Mouse (Mus musculus) hindbrain, embryonic 14.5 days (tissue): ENCODE data around the gene Olfr324. TPM values are rescaled to one million over a fixed set of nuclear protein-coding genes. Genes with fewer than 3 reads are reported as not detected.
A peak's percentile ranks its signal among the peaks of the same experiment; 100 is the strongest.

ENCODE experiments used
- ATAC-seq: fragments of 200-750 bp; cut with Nextera tagmentation; 2 replicates; pipeline ENCODE4 v1.8.0; 2017; ENCODE audit warnings: moderate number of reproducible peaks, mild to moderate bottlenecking, moderate TSS enrichment, moderate library complexity; ENCODE audit not compliant: low FRiP score
- DNase-seq: peaks from one replicate; pipeline ENCODE4 v3.0.0-alpha.2; 2015; ENCODE audit warnings: low spot score
- H3K27ac ChIP-seq: fragments of 300-500 bp; sonication (generic); 2 replicates; pipeline ENCODE4 v1.5.1; 2014; ENCODE audit warnings: mild to moderate bottlenecking, moderate library complexity
- H3K27me3 ChIP-seq: fragments of 300-500 bp; sonication (generic); 2 replicates; pipeline ENCODE4 v1.6.1; 2014; ENCODE audit warnings: mild to moderate bottlenecking, low read length, mixed read lengths; ENCODE audit not compliant: control insufficient read depth, insufficient read depth
- H3K36me3 ChIP-seq: fragments of 300-500 bp; sonication (generic); replicated peaks from 2 replicates; pipeline ENCODE4 v1.6.1; 2014; ENCODE audit not compliant: control insufficient read depth, insufficient read depth
- H3K4me1 ChIP-seq: fragments of 300-500 bp; sonication (generic); replicated peaks from 2 replicates; pipeline ENCODE4 v1.6.1; 2014; ENCODE audit warnings: antibody characterized with exemption, low read length, mixed read lengths; ENCODE audit not compliant: control insufficient read depth, insufficient read depth
- H3K4me2 ChIP-seq: fragments of 300-500 bp; sonication (generic); replicated peaks from 2 replicates; pipeline ENCODE4 v1.6.1; 2014; ENCODE audit warnings: mild to moderate bottlenecking, moderate library complexity
- H3K4me3 ChIP-seq: fragments of 300-500 bp; sonication (generic); replicated peaks from 2 replicates; pipeline ENCODE4 v1.5.1; 2014; ENCODE audit warnings: mild to moderate bottlenecking, low read length
- H3K9ac ChIP-seq: fragments of 300-500 bp; sonication (generic); 2 replicates; pipeline ENCODE4 v1.6.1; 2014
- H3K9me3 ChIP-seq: fragments of 300-500 bp; sonication (generic); 2 replicates; pipeline ENCODE4 v1.6.1; 2016; ENCODE audit warnings: low read length; ENCODE audit not compliant: control insufficient read depth
- WGBS: fragments of 180-500 bp; shearing (Covaris S2); extraction: QIAGEN DNeasy Blood & Tissue Kit; methylation state at CpG from one replicate; pipeline ENCODE4 v1.1.7; 2014; 5-methylcytosine and 5-hydroxymethylcytosine counted together
- polyA plus RNA-seq: library from polyadenylated mRNA; unstranded; fragments of >200 nt; fragmentation: Nextera tagmentation; extraction: Ambion mirVana; gene quantifications from 2 replicates; pipeline ENCODE4 v1.2.1, GENCODE M21; 2014

Gene Olfr324
- polyA plus RNA-seq, 1 experiment from 2014 or later, result not detected

DNA sequence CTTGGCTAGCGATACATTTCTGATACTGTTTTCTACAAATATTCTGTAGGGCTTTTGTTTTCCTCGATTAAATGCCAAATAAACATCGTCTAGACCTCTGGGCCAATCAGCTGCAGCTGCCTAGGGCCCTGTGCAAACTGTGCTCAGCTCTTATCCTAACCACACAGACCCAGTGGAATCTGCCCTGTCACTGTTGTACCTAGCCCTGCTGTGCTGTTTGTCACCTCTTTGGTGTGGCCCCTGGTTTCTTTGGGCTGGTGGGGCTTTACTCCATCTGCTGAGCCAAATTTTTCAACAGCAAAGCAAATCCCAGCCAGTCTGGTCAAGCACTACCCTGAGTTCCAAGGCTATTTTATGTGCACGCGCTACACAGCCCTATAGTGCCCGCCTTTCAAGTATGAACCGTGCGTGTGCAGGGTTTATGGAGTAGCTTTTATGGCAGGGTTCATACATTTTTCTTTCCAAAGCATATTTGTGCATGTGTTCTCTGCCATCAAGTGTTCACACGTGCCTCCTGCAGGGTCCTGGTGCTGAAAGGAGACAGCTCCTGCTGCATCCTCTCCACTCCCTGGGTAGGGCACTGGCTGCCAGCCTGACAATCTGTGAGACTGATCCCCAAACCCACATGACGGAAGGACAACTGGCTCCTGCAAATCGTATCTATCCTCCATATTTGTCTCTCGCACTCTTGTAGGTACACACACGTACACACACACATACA is 46.9 kb downstream of the Olfr324 start:
- 85% methylated on average over 13 of the region's 13 CpGs for WGBS
- no peak overlapping the region for H3K27ac ChIP-seq
- H3K9ac ChIP-seq, result no peak overlapping the region
- H3K4me2 ChIP-seq, result no peak overlapping the region
- no peaks in the 10 kb centered on the region for H3K36me3 ChIP-seq
- ATAC-seq (no peak), DNase-seq (no peak)
- no peak overlapping the region for H3K4me3 ChIP-seq
- H3K9me3 ChIP-seq, result no peaks in the 10 kb centered on the region
- peaks cover 8% of the 10 kb centered on the region for H3K4me1 ChIP-seq
- H3K27me3 ChIP-seq, result peaks cover 14% of the 10 kb centered on the region; the same call in 1 of the 2 replicates

DNA sequence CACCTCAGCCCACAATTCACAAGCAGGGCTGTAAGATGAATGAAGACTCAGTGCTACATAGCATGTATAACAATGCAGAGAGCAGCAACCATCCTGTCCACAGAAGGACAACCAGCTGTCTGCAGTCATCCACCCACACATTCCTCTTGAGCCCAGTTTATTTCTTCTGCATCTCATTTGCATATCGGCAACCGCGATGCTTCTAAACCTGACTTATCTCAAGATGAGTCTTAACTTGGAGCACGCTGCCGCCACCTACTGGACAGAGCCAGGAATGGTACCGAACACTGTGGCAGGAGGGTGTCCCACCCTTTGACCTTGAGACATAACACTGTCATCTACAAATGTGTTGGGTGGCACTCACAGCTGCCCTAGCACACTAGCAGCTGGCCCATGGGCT is 48.4 kb downstream of the Olfr324 start:
- no peak for ATAC-seq
- Histone ChIP-seq H3K4me3 (no peak overlapping the region), H3K27ac (no peak overlapping the region), H3K9me3 (no peaks in the 10 kb centered on the region), H3K4me2 (no peak overlapping the region), H3K36me3 (no peaks in the 10 kb centered on the region), H3K27me3 (peaks cover 14% of the 10 kb centered on the region; the same call in 1 of the 2 replicates), H3K4me1 (peaks cover 8% of the 10 kb centered on the region), H3K9ac (no peak overlapping the region)
- WGBS, result 37% methylated on average over 6 of the region's 6 CpGs
- DNase-seq, result peak; percentile 40

Other genes with a start within 250 kb of the Olfr324 start
- not detected in 2 replicates for gene Lypd8, start 216.1 kb upstream of the Olfr324 start, polyA plus RNA-seq
- gene 1810065E05Rik, start 174.0 kb upstream of the Olfr324 start, polyA plus RNA-seq, result not detected in 2 replicates
- not detected in 2 replicates for gene Gm12253, start 162.6 kb upstream of the Olfr324 start, polyA plus RNA-seq
- gene Lypd9, start 142.2 kb upstream of the Olfr324 start, polyA plus RNA-seq, result not detected in 2 replicates
- not detected in 2 replicates for gene Olfr30, start 132.8 kb upstream of the Olfr324 start, polyA plus RNA-seq
- gene Olfr332, start 102.6 kb upstream of the Olfr324 start, polyA plus RNA-seq, result not detected in 2 replicates
- not detected in 2 replicates for gene Olfr331, start 92.5 kb upstream of the Olfr324 start, polyA plus RNA-seq
- gene Olfr330, start 60.3 kb upstream of the Olfr324 start, polyA plus RNA-seq, result not detected in 2 replicates
- 0.12 TPM in 1 of 2 replicates, not detected in the other for gene Olfr329-ps, start 48.7 kb upstream of the Olfr324 start, polyA plus RNA-seq
- gene Olfr328, start 39.5 kb upstream of the Olfr324 start, polyA plus RNA-seq, result 0.12 TPM in 1 of 2 replicates, not detected in the other
- gene Olfr224, start 24.6 kb upstream of the Olfr324 start, polyA plus RNA-seq, result not detected in 2 replicates
- not detected in 2 replicates for gene Olfr325, start 17.4 kb upstream of the Olfr324 start, polyA plus RNA-seq
- not detected in 2 replicates for gene 2210407C18Rik, start 21.0 kb downstream of the Olfr324 start, polyA plus RNA-seq
- gene Olfr323, start 35.4 kb downstream of the Olfr324 start, polyA plus RNA-seq, result not detected in 2 replicates
- 0.20 TPM in 1 of 2 replicates, not detected in the other for gene Trim58, start 45.4 kb downstream of the Olfr324 start, polyA plus RNA-seq
- gene Olfr322, start 63.7 kb downstream of the Olfr324 start, polyA plus RNA-seq, result not detected in 2 replicates
- not detected in 2 replicates for gene Olfr320, start 86.0 kb downstream of the Olfr324 start, polyA plus RNA-seq
- gene Olfr319, start 104.0 kb downstream of the Olfr324 start, polyA plus RNA-seq, result not detected in 2 replicates
- gene Olfr318, start 128.9 kb downstream of the Olfr324 start, polyA plus RNA-seq, result not detected in 2 replicates
- gene Olfr317, start 144.1 kb downstream of the Olfr324 start, polyA plus RNA-seq, result 0.09 and 0.12 TPM in 2 replicates
- not detected in 2 replicates for gene Olfr316, start 157.6 kb downstream of the Olfr324 start, polyA plus RNA-seq
- not detected in 2 replicates for gene Olfr315, start 178.1 kb downstream of the Olfr324 start, polyA plus RNA-seq
- not detected in 2 replicates for gene Olfr314, start 187.8 kb downstream of the Olfr324 start, polyA plus RNA-seq
- 6.5 and 9.4 TPM in 2 replicates for gene Fam183b, start 206.8 kb downstream of the Olfr324 start, polyA plus RNA-seq
- gene Olfr313, start 219.9 kb downstream of the Olfr324 start, polyA plus RNA-seq, result not detected in 2 replicates
- gene Olfr312, start 234.1 kb downstream of the Olfr324 start, polyA plus RNA-seq, result not detected in 2 replicates
- not detected in 2 replicates for gene Olfr311, start 244.1 kb downstream of the Olfr324 start, polyA plus RNA-seq